8 mouse cellular contexts compared by ENCODE assay signal in the genomic region with DNA sequence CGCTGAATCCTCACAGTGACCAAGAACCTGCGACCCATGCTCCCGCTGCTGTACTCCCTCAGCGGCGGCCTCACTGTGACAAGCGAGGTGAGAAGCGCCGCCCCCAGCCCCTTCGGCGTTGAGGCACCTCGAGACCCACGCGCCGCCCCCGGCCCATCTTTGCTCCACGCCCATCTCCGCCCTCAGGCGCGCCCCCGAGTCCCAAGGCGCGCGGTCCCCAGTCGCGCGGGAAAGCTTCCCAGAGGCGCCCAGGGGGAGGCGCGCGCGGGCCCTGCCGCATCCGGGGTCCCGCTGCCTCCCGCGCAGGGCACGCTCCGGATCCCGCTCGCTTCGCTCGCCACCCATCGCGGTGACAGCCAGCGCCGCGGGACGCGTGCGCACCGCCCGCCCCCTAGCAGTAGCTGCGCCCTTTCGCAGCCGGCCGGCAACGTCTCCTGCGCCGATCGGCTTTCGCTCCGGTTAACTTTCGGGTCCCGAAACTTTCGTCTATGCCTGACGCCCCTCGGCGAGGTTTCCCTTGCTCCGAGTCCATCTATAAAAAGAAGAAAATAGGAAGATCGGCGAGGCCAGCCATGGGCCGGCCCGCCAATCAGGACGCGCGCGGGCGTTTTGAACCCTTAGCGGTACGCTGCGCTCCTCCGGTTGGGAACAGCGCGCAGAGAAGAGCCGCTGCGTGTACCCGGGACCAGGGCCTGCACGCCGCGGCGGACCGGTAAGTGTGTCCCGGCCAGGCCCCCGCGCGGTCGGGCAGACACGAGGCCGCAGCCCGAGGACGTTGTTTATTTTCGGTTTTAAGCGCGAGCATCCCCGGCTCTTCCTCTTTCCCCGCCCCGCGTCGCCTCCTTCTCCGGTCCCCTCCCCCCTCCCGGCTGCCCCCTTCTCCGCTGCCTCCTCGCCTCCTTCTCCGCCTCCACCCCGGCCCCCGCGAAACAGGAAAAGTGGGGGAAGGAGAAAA. TPM values are rescaled to one million over a fixed set of nuclear protein-coding genes. Genes with fewer than 3 reads are reported as not detected.
DNase-seq lines count a peak whose midpoint lies in the region; ATAC-seq and TF ChIP-seq lines count a peak whose summit lies in the region.

Gene Cdkn2a, minus strand, starts transcription at position 168 of the 955 bp plus-strand sequence.

- H3K9me3 ChIP-seq in ES-Bruce4 (replicated peaks; ENCODE audit: control insufficient read depth, insufficient read depth, low read length, poor library complexity, severe bottlenecking): no peaks in the 10 kb centered on the region
- H3K9me3 ChIP-seq in forebrain, embryonic 14.5 days (replicated peaks; ENCODE audit: control insufficient read depth, low read length): no peaks in the 10 kb centered on the region
- H3K9me3 ChIP-seq in liver, postnatal 0 days (ENCODE audit: low read length): no peaks in the 10 kb centered on the region
- no peaks in the 10 kb centered on the region for H3K9me3 ChIP-seq in neural tube, embryonic 13.5 days

- DNase-seq in adrenal gland, postnatal 25 days: peak; percentile 75
- peak; percentile 77 for DNase-seq in forebrain, embryonic 14.5 days (ENCODE audit: low spot score)
- peak; percentile 70 to 75 for DNase-seq in heart, postnatal 14 days
- peak; percentile 52 to 75 for DNase-seq in kidney, postnatal 25 days
- peak; percentile 46 for DNase-seq in liver, postnatal 0 days
- peak; percentile 35 for DNase-seq in thymus, postnatal 0 days (ENCODE audit: low spot score)

- TF ChIP-seq EP300 in ES-Bruce4 (IDR thresholded peaks at IDR 0.05; ENCODE audit: insufficient read depth, low read depth, low read length): no peak
- no peak for TF ChIP-seq EP300 in liver, postnatal 0 days (IDR thresholded peaks at IDR 0.05; ENCODE audit: low read depth)

- under 1% methylated on average over 107 of the region's 117 CpGs for WGBS in forebrain, embryonic 14.5 days
- under 1% methylated on average over 108 of the region's 117 CpGs for WGBS in liver, postnatal 0 days (ENCODE audit: insufficient replicate concordance)
- WGBS in neural tube, embryonic 13.5 days: under 1% methylated on average over 110 of the region's 117 CpGs

- no peak within 1 kb of the TSS for H3K27ac ChIP-seq in ES-Bruce4 (ENCODE audit: insufficient read depth, low read length)
- H3K27ac ChIP-seq in forebrain, embryonic 14.5 days (ENCODE audit: low read depth, low read length): no peak within 1 kb of the TSS
- no peak within 1 kb of the TSS for H3K27ac ChIP-seq in liver, postnatal 0 days (ENCODE audit: low read depth)
- no peak within 1 kb of the TSS for H3K27ac ChIP-seq in neural tube, embryonic 13.5 days (replicated peaks)

- peak; percentile 95 for ATAC-seq in forebrain, embryonic 14.5 days
- ATAC-seq in liver, postnatal 0 days: peak; percentile 81; the same call in 1 of the 2 replicates
- peak; percentile 88 for ATAC-seq in neural tube, embryonic 13.5 days (ENCODE audit: low read depth)

- H3K4me1 ChIP-seq in ES-Bruce4 (ENCODE audit: control insufficient read depth, insufficient read depth, low read length): no peaks in the 10 kb centered on the region
- H3K4me1 ChIP-seq in forebrain, embryonic 14.5 days (ENCODE audit: control insufficient read depth, insufficient read depth, low read length): no peaks in the 10 kb centered on the region; the same call in 1 of the 2 replicates
- H3K4me1 ChIP-seq in liver, postnatal 0 days (ENCODE audit: insufficient read depth): peaks cover 9% of the 10 kb centered on the region
- H3K4me1 ChIP-seq in neural tube, embryonic 13.5 days (replicated peaks): peaks cover 16% of the 10 kb centered on the region

- H3K4me3 ChIP-seq in ES-Bruce4 (ENCODE audit: low read depth, low read length): peak within 1 kb of the TSS; percentile 72
- peak within 1 kb of the TSS; percentile 53 for H3K4me3 ChIP-seq in forebrain, embryonic 14.5 days (ENCODE audit: low read depth, low read length)
- H3K4me3 ChIP-seq in liver, postnatal 0 days (ENCODE audit: low read depth, low read length): peak within 1 kb of the TSS; percentile 68
- H3K4me3 ChIP-seq in neural tube, embryonic 13.5 days: peak within 1 kb of the TSS; percentile 50

- no peaks in the 10 kb centered on the region; the same call in 1 of the 2 replicates for H3K36me3 ChIP-seq in ES-Bruce4 (ENCODE audit: control insufficient read depth, insufficient read depth, low read length, poor library complexity, severe bottlenecking)
- no peaks in the 10 kb centered on the region for H3K36me3 ChIP-seq in forebrain, embryonic 14.5 days (ENCODE audit: control insufficient read depth, insufficient read depth, low read length)
- no peaks in the 10 kb centered on the region for H3K36me3 ChIP-seq in liver, postnatal 0 days (replicated peaks; ENCODE audit: insufficient read depth, low read length)
- no peaks in the 10 kb centered on the region for H3K36me3 ChIP-seq in neural tube, embryonic 13.5 days

- intact Hi-C loops in heart, postnatal 14 days (cut with DNase I): loop anchor here (5.0 kb wide), 2 partner anchors 152 to 233 kb away; no protein-coding TSS in a partner anchor

- H3K9ac ChIP-seq in ES-Bruce4 (ENCODE audit: low read depth, poor library complexity, severe bottlenecking): peak within 1 kb of the TSS; percentile 59
- peak within 1 kb of the TSS; percentile 53 for H3K9ac ChIP-seq in forebrain, embryonic 14.5 days (ENCODE audit: low read length)
- H3K9ac ChIP-seq in liver, postnatal 0 days (replicated peaks): 0 out of 2 replicates have a peak within 1 kb of the TSS, but pooled peaks have one; percentile 26
- peak within 1 kb of the TSS; percentile 52 for H3K9ac ChIP-seq in neural tube, embryonic 13.5 days

- no peak for TF ChIP-seq CTCF in ES-Bruce4 (IDR thresholded peaks at IDR 0.05; ENCODE audit: low read depth, low read length)
- 0 out of 2 replicates have a peak, but pooled peaks have one; percentile 24 for TF ChIP-seq CTCF in liver, postnatal 0 days (IDR thresholded peaks at IDR 0.05; ENCODE audit: low read depth)

- no peak for TF ChIP-seq POLR2A in ES-Bruce4 (IDR thresholded peaks at IDR 0.05; ENCODE audit: insufficient read depth, low read length)

- peaks cover 9% of the 10 kb centered on the region for H3K27me3 ChIP-seq in ES-Bruce4 (ENCODE audit: control insufficient read depth, insufficient read depth, low read length, poor library complexity, severe bottlenecking)
- peaks cover 90% of the 10 kb centered on the region for H3K27me3 ChIP-seq in forebrain, embryonic 14.5 days (replicated peaks; ENCODE audit: control insufficient read depth, insufficient read depth, low read length)
- peaks cover 83% of the 10 kb centered on the region for H3K27me3 ChIP-seq in liver, postnatal 0 days (ENCODE audit: insufficient read depth, low read length)
- H3K27me3 ChIP-seq in neural tube, embryonic 13.5 days: peaks cover 95% of the 10 kb centered on the region

- H3K4me2 ChIP-seq in forebrain, embryonic 14.5 days (ENCODE audit: low read length): peak within 1 kb of the TSS; percentile 86
- peak within 1 kb of the TSS; percentile 90 for H3K4me2 ChIP-seq in liver, postnatal 0 days (ENCODE audit: low read depth, low read length)
- peak within 1 kb of the TSS; percentile 88 for H3K4me2 ChIP-seq in neural tube, embryonic 13.5 days

RNA-seq across cellular contexts. Expression of gene Cdkn2a, which starts in this region (rescaled TPM):
- polyA plus RNA-seq in ES-Bruce4 (2011; ENCODE audit: insufficient read depth, insufficient read length, low read depth, missing spikeins): 15.1 and 16.0 TPM in 2 replicates
- total RNA-seq in adrenal gland, postnatal 25 days (2021): 1.6 and 1.8 TPM in 2 replicates
- not detected in 2 replicates for polyA plus RNA-seq in forebrain, embryonic 14.5 days (2014; fragmentation: Nextera tagmentation; extraction: Ambion mirVana)
- under 1 TPM in 1 of 2 experiments, not detected in 1; 0.24 TPM for total RNA-seq in heart, postnatal 14 days (2021)
- polyA plus RNA-seq in liver, postnatal 0 days (2015; fragmentation: Nextera tagmentation; extraction: Ambion mirVana): not detected in 2 replicates
- not detected in 2 replicates for polyA plus RNA-seq in neural tube, embryonic 13.5 days (2015; fragmentation: Nextera tagmentation; extraction: Ambion mirVana)
- not detected in 2 replicates for polyA plus RNA-seq in thymus, postnatal 0 days (2015; fragmentation: Nextera tagmentation; extraction: Ambion mirVana)

Comparison
In these comparisons a context has a peak if more than half of its experiments do, and no peak if none do; other contexts are left out.
1. RNA of gene Cdkn2a (polyA plus RNA-seq): 15.1 to 16.0 TPM in ES-Bruce4; not detected in thymus, postnatal 0 days, not detected in forebrain, embryonic 14.5 days, not detected in liver, postnatal 0 days and not detected in neural tube, embryonic 13.5 days; every median in the first group is over 10 times any median in the second.
2. Peak in DNase-seq, ATAC-seq, H3K4me3 ChIP-seq, H3K9ac ChIP-seq and H3K4me2 ChIP-seq in forebrain, embryonic 14.5 days; RNA of the gene not detected or under 1 TPM.
3. Peak in DNase-seq in heart, postnatal 14 days; RNA of the gene not detected or under 1 TPM.
4. Peak in DNase-seq, ATAC-seq, H3K4me3 ChIP-seq, H3K9ac ChIP-seq and H3K4me2 ChIP-seq in liver, postnatal 0 days; RNA of the gene not detected or under 1 TPM.
5. Peak in ATAC-seq, H3K4me3 ChIP-seq, H3K9ac ChIP-seq and H3K4me2 ChIP-seq in neural tube, embryonic 13.5 days; RNA of the gene not detected or under 1 TPM.
6. Peak in DNase-seq in thymus, postnatal 0 days; RNA of the gene not detected or under 1 TPM.
7. Peak in every context shown above with its lines, with median percentiles within 50 percentile points of each other: H3K4me3 ChIP-seq, H3K9ac ChIP-seq, DNase-seq, ATAC-seq and H3K4me2 ChIP-seq.